Mouse (Mus musculus) midbrain, embryonic 11.5 days (tissue): ENCODE data around the gene Zbtb3. TPM values are rescaled to one million over a fixed set of nuclear protein-coding genes. Genes with fewer than 3 reads are reported as not detected.

Experiments
- ATAC-seq: fragments of 200-750 bp; cut with Nextera tagmentation; 2 replicates; pipeline ENCODE4 v1.8.0; 2017; ENCODE audit warnings: moderate TSS enrichment, moderate library complexity; ENCODE audit not compliant: low FRiP score
- DNase-seq: peaks from one replicate; pipeline ENCODE4 v3.0.0; 2015; ENCODE audit warnings: low spot score; ENCODE audit errors: missing footprints
- H3K27ac ChIP-seq: fragments of 300-500 bp; sonication (generic); 2 replicates; pipeline ENCODE4 v1.5.1; 2014; ENCODE audit warnings: low read depth, low read length
- H3K27me3 ChIP-seq: fragments of 300-500 bp; sonication (generic); 2 replicates; pipeline ENCODE4 v1.6.1; 2014; ENCODE audit warnings: mild to moderate bottlenecking, low read length, moderate library complexity, mixed read lengths; ENCODE audit not compliant: control insufficient read depth, insufficient read depth
- H3K36me3 ChIP-seq: fragments of 300-500 bp; sonication (generic); 2 replicates; pipeline ENCODE4 v1.6.1; 2014; ENCODE audit warnings: mild to moderate bottlenecking, low read length, moderate library complexity, mixed read lengths; ENCODE audit not compliant: control insufficient read depth, insufficient read depth
- H3K4me1 ChIP-seq: fragments of 300-500 bp; sonication (generic); 2 replicates; pipeline ENCODE4 v1.6.1; 2014; ENCODE audit warnings: low read length; ENCODE audit not compliant: control insufficient read depth, insufficient read depth
- H3K4me2 ChIP-seq: fragments of 300-500 bp; sonication (generic); 2 replicates; pipeline ENCODE4 v1.6.1; 2014; ENCODE audit warnings: mild to moderate bottlenecking, moderate library complexity
- H3K4me3 ChIP-seq: fragments of 300-500 bp; sonication (generic); 2 replicates; pipeline ENCODE4 v1.5.1; 2014; ENCODE audit warnings: low read depth, low read length
- H3K9ac ChIP-seq: fragments of 300-500 bp; sonication (generic); 2 replicates; pipeline ENCODE4 v1.6.1; 2014; ENCODE audit warnings: low read length
- H3K9me3 ChIP-seq: fragments of 300-500 bp; sonication (generic); 2 replicates; pipeline ENCODE4 v1.6.1; 2016; ENCODE audit warnings: low read length; ENCODE audit not compliant: control insufficient read depth
- WGBS: fragments of 180-500 bp; shearing (Covaris S2); extraction: QIAGEN DNeasy Blood & Tissue Kit; methylation state at CpG from one replicate; pipeline ENCODE4 v1.1.7; 2014; 5-methylcytosine and 5-hydroxymethylcytosine counted together
- polyA plus RNA-seq: library from polyadenylated mRNA; unstranded; fragments of >200 nt; fragmentation: Nextera tagmentation; extraction: Ambion mirVana; gene quantifications from 2 replicates; pipeline ENCODE4 v1.2.1, GENCODE M21; 2014

Gene Zbtb3
- polyA plus RNA-seq, 1 experiment from 2014 or later = 6.5 TPM

- ATAC-seq (no peak), DNase-seq (no peak)
- Histone ChIP-seq H3K36me3 (peaks cover 12% of the 10 kb centered on the region), H3K4me1 (0 out of 2 replicates have a peak, but pooled peaks cover 3% of the 10 kb centered on the region), H3K27me3 (no peaks in the 10 kb centered on the region), H3K27ac (no peak overlapping the region), H3K4me3 (no peak overlapping the region), H3K9ac (no peak overlapping the region), H3K4me2 (no peak overlapping the region), H3K9me3 (no peaks in the 10 kb centered on the region)
- 86% methylated on average over 7 of the region's 7 CpGs for WGBS
Observed at GRCm38 (mm10) chr19:8790171-8790570, 12.2 kb upstream of the Zbtb3 start.

- H3K27ac ChIP-seq = no peak within 1 kb of the TSS
- peak within 1 kb of the TSS; percentile 75 for H3K4me3 ChIP-seq
Observed at GRCm38 (mm10) chr19:8798264-8798946, 4.0 kb upstream of the Zbtb3 start, which contains the start of gene Polr2g. Gene Polr2g, minus strand, starts transcription at chr19:8798577.

GRCm38 (mm10) chr19:8798947-8799315 is 3.4 kb upstream of the Zbtb3 start:
- Histone ChIP-seq H3K9ac (no peak overlapping the region), H3K27ac (no peak overlapping the region), H3K9me3 (no peaks in the 10 kb centered on the region), H3K4me3 (no peak overlapping the region), H3K4me2 (no peak overlapping the region; the same call in 1 of the 2 replicates), H3K27me3 (no peaks in the 10 kb centered on the region), H3K36me3 (peaks cover 2% of the 10 kb centered on the region; the same call in 1 of the 2 replicates), H3K4me1 (peaks cover 11% of the 10 kb centered on the region)
- DNase-seq (no peak), ATAC-seq (no peak)

More at GRCm38 (mm10) chr19:8798264-8798946, 4.0 kb upstream of the Zbtb3 start, which contains the start of gene Polr2g:
- Histone ChIP-seq H3K4me1 (peaks cover 11% of the 10 kb centered on the region), H3K27me3 (no peaks in the 10 kb centered on the region), H3K36me3 (peaks cover 7% of the 10 kb centered on the region), H3K4me2 (peak within 1 kb of the TSS; percentile 88), H3K9me3 (no peaks in the 10 kb centered on the region), H3K9ac (peak within 1 kb of the TSS; percentile 84)
- peak; percentile 79 for ATAC-seq
- DNase-seq = peak; percentile 99
- 2% methylated on average over 25 of the region's 25 CpGs for WGBS

- H3K9me3 ChIP-seq = no peaks in the 10 kb centered on the region
- ATAC-seq (no peak), DNase-seq (no peak)
- peaks cover 8% of the 10 kb centered on the region; the same call in 1 of the 2 replicates for H3K36me3 ChIP-seq
- H3K4me3 ChIP-seq = no peak overlapping the region
- 89% methylated on average over 9 of the region's 9 CpGs for WGBS
- H3K27ac ChIP-seq = no peak overlapping the region
- peak overlapping the region; percentile 49 for H3K4me2 ChIP-seq
- no peaks in the 10 kb centered on the region for H3K27me3 ChIP-seq
- H3K4me1 ChIP-seq = peaks cover 8% of the 10 kb centered on the region
- peak overlapping the region; percentile 33; the same call in 1 of the 2 replicates for H3K9ac ChIP-seq
Observed at GRCm38 (mm10) chr19:8803204-8803780, 937 bp downstream of the Zbtb3 start.

- peaks cover 8% of the 10 kb centered on the region for H3K4me1 ChIP-seq
- no peaks in the 10 kb centered on the region for H3K27me3 ChIP-seq
- no peak overlapping the region for H3K9ac ChIP-seq
- 95% methylated on average over 11 of the region's 11 CpGs for WGBS
- H3K4me2 ChIP-seq = no peak overlapping the region
- no peaks in the 10 kb centered on the region for H3K9me3 ChIP-seq
- H3K27ac ChIP-seq = no peak overlapping the region
- H3K4me3 ChIP-seq = no peak overlapping the region
- no peak for ATAC-seq
- no peak for DNase-seq
- H3K36me3 ChIP-seq = peaks cover 8% of the 10 kb centered on the region; the same call in 1 of the 2 replicates
Observed at GRCm38 (mm10) chr19:8803879-8804660, 1.7 kb downstream of the Zbtb3 start.

GRCm38 (mm10) chr19:8806810-8807209 is 4.5 kb downstream of the Zbtb3 start:
- H3K4me2 ChIP-seq = no peak overlapping the region
- H3K4me1 ChIP-seq = peaks cover 4% of the 10 kb centered on the region
- DNase-seq (no peak), ATAC-seq (no peak)
- H3K9me3 ChIP-seq = no peaks in the 10 kb centered on the region
- 95% methylated on average over 5 of the region's 5 CpGs for WGBS
- H3K9ac ChIP-seq = no peak overlapping the region
- peaks cover 21% of the 10 kb centered on the region; the same call in 1 of the 2 replicates for H3K36me3 ChIP-seq
- H3K27me3 ChIP-seq = no peaks in the 10 kb centered on the region
- no peak overlapping the region for H3K27ac ChIP-seq
- no peak overlapping the region for H3K4me3 ChIP-seq

GRCm38 (mm10) chr19:8815812-8816211 is 13.5 kb downstream of the Zbtb3 start:
- no peaks in the 10 kb centered on the region for H3K27me3 ChIP-seq
- peaks cover 17% of the 10 kb centered on the region for H3K4me1 ChIP-seq
- H3K36me3 ChIP-seq = peaks cover 12% of the 10 kb centered on the region; the same call in 1 of the 2 replicates
- 83% methylated on average over 11 of the region's 11 CpGs for WGBS
- no peak overlapping the region for H3K9ac ChIP-seq
- no peak overlapping the region for H3K4me2 ChIP-seq
- ATAC-seq = no peak
- no peak for DNase-seq
- H3K4me3 ChIP-seq = no peak overlapping the region
- no peaks in the 10 kb centered on the region for H3K9me3 ChIP-seq
- H3K27ac ChIP-seq = no peak overlapping the region

GRCm38 (mm10) chr19:8817001-8817400 is 14.6 kb downstream of the Zbtb3 start:
- peak overlapping the region; percentile 20; the same call in 1 of the 2 replicates for H3K4me2 ChIP-seq
- 40% methylated on average over 3 of the region's 3 CpGs for WGBS
- H3K9ac ChIP-seq = no peak overlapping the region; the same call in 1 of the 2 replicates

More at GRCm38 (mm10) chr19:8817001-8817400, 14.6 kb downstream of the Zbtb3 start:
- Histone ChIP-seq H3K4me1 (peaks cover 21% of the 10 kb centered on the region), H3K27ac (no peak overlapping the region), H3K27me3 (no peaks in the 10 kb centered on the region), H3K36me3 (peaks cover 8% of the 10 kb centered on the region; the same call in 1 of the 2 replicates), H3K4me3 (no peak overlapping the region), H3K9me3 (no peaks in the 10 kb centered on the region)
- DNase-seq (no peak), ATAC-seq (no peak)
